Mouse (Mus musculus) spleen, adult 2 months (tissue): ENCODE measurements around the gene Mtg1. TPM values are rescaled to one million over a fixed set of nuclear protein-coding genes. Genes with fewer than 3 reads are reported as not detected.

ENCODE experiments used
- DNase-seq, 2 experiments: peaks; one replicate each; pipeline versions ENCODE4 v3.0.0 to v3.0.0-alpha.2; 2012 to 2021; ENCODE audit warnings: low spot score in 2 of 2, low read depth in 1 of 2
- H3K27ac ChIP-seq: fragments of 200-500 bp; 2 replicates; pipeline ENCODE4 v1.5.1; 2012; ENCODE audit warnings: low read length, inconsistent platforms; ENCODE audit not compliant: insufficient read depth
- H3K27me3 ChIP-seq: fragments of 200-500 bp; 2 replicates; pipeline ENCODE4 v1.6.1; 2012; ENCODE audit warnings: mild to moderate bottlenecking, moderate library complexity, low read length, inconsistent platforms; ENCODE audit not compliant: control insufficient read depth, insufficient read depth
- H3K36me3 ChIP-seq: fragments of 200-500 bp; 2 replicates; pipeline ENCODE4 v1.6.1; 2012; ENCODE audit warnings: mild to moderate bottlenecking, low read length, inconsistent platforms; ENCODE audit not compliant: control insufficient read depth, insufficient read depth
- H3K4me1 ChIP-seq: fragments of 200-500 bp; 2 replicates; pipeline ENCODE4 v1.6.1; 2011; ENCODE audit warnings: inconsistent platforms; ENCODE audit not compliant: control insufficient read depth, insufficient read depth, insufficient read length
- H3K4me3 ChIP-seq: fragments of 200-500 bp; 2 replicates; pipeline ENCODE4 v1.5.1; 2011; ENCODE audit warnings: mild to moderate bottlenecking, inconsistent platforms; ENCODE audit not compliant: insufficient read depth, insufficient read length; ENCODE audit errors: extremely low read depth
- CTCF ChIP-seq: fragments of 200-500 bp; IDR thresholded peaks from 2 replicates; pipeline ENCODE4 v1.5.1; 2011; ENCODE audit warnings: mild to moderate bottlenecking, inconsistent platforms; ENCODE audit not compliant: insufficient read depth, insufficient read length, insufficient replicate concordance; ENCODE audit errors: extremely low read depth
- POLR2A ChIP-seq: fragments of 200-500 bp; IDR thresholded peaks from 2 replicates; pipeline ENCODE4 v1.6.1; 2011; ENCODE audit warnings: low read depth, low read length, inconsistent platforms
- WGBS: fragments of 180-500 bp; shearing (Covaris S2); methylation state at CpG from one replicate; pipeline ENCODE4 v1.1.7; 2018; 5-methylcytosine and 5-hydroxymethylcytosine counted together
- polyA plus RNA-seq: library from polyadenylated mRNA; depleted of rRNA; stranded (reverse); fragments of >200 nt; gene quantifications from 2 replicates; pipeline ENCODE4 v1.2.3, GENCODE M21; 2012; rRNA removed

Mtg1 gene
- polyA plus RNA-seq, 1 experiment: 20.5 TPM

DNA sequence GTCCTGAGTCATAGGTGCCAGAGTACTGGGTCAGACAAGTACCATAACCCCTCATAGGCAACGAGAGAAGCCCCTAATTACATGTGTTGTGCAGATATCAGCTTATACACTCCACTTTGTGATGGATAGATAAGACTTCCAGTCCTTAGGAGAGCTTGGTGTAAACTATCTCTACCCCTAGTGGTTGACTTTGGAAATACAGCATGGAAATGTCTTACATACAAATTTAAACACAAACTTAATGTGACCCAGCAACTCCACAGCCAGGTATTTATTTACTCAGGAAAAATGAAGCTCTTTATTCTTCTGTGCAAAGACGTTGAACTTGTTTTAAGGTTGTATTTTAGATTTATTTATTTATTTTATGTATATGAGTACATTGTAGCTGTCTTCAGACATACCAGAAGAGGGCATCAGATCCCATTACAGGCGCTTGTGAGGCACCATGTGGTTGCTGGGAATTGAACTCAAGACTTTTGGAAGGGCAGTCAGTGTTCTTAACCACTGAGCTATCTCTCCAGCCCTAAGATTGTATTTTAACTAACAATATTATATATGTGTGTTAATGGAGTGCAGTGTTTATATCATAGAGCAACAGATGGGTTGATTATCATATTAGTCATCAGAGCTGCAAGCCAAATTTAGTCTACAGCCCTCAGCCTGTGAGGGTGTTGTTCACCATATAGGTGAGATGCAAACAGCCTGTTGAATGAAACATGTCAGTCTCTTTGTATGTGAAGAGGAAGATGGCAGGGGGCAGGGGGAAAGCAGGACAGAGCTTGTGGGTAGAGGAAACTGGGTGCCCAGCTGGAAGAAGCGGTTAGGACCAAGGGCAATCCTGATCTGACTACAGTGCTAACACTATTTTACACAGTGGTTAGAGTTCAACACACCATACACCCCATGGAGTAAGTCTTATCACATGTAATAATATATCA is 51.3 kb downstream of the Mtg1 start:
- TF ChIP-seq POLR2A (no peak), CTCF (no peak)
- Histone ChIP-seq H3K4me3 (no peak overlapping the region), H3K27me3 (no peaks in the 10 kb centered on the region), H3K36me3 (no peaks in the 10 kb centered on the region), H3K27ac (no peak overlapping the region), H3K4me1 (no peaks in the 10 kb centered on the region)
- WGBS: 56% methylated on average over 4 of the region's 4 CpGs
- DNase-seq: no peak

DNA sequence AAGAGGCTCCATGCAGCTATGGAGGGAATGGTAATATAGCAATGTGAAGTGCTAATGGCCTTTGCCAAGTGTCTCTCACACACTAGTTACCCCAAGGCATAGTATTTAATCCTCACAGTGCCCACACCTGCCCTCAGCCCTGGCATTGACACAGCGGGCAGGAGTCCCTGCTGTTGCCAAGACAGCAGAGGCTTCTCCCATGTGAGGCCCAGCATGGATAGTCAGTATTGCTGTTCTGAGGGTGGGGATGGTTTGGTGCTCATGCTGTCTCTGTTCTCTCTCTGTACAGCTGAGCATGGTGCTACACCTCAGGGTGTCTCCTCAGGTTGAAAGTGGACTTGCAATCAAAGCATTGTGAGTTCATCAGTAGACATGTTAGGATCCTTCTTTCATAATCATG is 53.1 kb downstream of the Mtg1 start:
- Histone ChIP-seq H3K27me3 (no peaks in the 10 kb centered on the region), H3K4me1 (no peaks in the 10 kb centered on the region), H3K36me3 (no peaks in the 10 kb centered on the region), H3K4me3 (no peak overlapping the region), H3K27ac (no peak overlapping the region)
- 96% methylated on average over 1 of the region's 1 CpGs for WGBS
- no peak for TF ChIP-seq CTCF
- no peak for TF ChIP-seq POLR2A
- no peak for DNase-seq

DNA sequence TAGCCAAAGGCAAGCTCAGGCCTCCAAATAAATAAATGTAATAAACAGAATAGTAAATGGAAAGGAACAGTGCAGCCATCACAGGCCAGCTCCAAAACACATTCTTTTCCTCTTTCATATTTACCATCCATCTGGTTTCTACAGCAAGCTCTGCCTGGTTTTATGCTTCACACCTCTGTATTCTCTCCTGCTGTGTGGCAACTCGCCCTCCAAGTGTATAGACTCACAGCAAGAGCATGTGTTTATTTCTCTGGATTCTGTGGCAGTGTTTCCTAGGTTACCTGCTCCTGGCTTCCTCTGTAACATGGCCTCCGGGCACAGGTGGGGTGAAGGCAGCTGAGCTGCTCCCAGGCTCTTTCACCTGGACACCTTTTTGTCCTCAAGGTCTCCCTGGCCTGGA is 55.1 kb downstream of the Mtg1 start:
- H3K27me3 ChIP-seq: no peaks in the 10 kb centered on the region
- H3K36me3 ChIP-seq: no peaks in the 10 kb centered on the region
- H3K27ac ChIP-seq: peak overlapping the region; percentile 33; the same call in 1 of the 2 replicates
- no peak overlapping the region for H3K4me3 ChIP-seq
- TF ChIP-seq CTCF (no peak), POLR2A (no peak)
- H3K4me1 ChIP-seq: no peaks in the 10 kb centered on the region
- DNase-seq: no peak
- WGBS: 55% methylated on average over 2 of the region's 2 CpGs

DNA sequence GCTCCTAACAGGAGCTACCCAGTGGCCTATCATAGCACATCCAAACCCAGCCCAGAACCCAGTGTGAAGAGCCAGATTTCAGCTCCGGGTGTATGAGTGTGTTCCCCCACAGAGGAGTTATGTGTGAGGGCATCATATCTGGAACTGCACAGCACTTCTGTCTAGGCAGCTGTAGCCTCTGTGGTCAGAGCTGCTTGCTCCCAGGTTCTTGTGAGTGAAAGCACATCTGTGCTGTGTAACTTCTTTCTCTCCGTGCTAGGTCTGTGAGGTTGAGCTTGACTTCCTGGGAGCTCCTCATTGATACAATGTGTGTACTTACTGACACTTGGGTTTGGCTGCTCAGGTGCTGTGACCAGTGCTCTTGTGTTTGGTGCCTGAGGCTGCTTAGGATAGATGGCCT is 55.5 kb downstream of the Mtg1 start:
- TF ChIP-seq CTCF (no peak), POLR2A (no peak)
- H3K36me3 ChIP-seq: no peaks in the 10 kb centered on the region
- H3K4me1 ChIP-seq: no peaks in the 10 kb centered on the region
- 54% methylated on average over 2 of the region's 2 CpGs for WGBS
- H3K27me3 ChIP-seq: no peaks in the 10 kb centered on the region
- peak overlapping the region; percentile 33 for H3K27ac ChIP-seq
- no peak for DNase-seq
- no peak overlapping the region for H3K4me3 ChIP-seq

DNA sequence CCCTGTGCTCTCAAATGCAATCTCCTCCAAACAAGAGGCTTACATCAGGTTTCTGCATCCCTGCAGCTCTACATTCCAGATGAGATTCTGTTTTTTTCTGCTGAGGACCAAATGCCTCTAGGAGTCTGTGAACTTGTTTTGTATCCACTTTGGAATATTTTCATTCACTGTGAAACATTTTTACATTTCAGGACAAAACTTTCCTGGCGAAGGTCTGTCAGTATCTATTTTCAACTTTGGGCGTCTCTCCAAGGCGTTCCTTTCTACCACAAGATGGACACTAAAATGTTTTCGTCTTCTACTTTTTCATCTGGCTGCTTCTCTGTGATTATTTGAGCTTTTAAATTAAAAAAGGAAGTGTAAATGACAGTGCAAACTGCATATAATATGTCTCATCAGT is 56.7 kb downstream of the Mtg1 start:
- H3K27me3 ChIP-seq: no peaks in the 10 kb centered on the region
- no peaks in the 10 kb centered on the region for H3K36me3 ChIP-seq
- no peak overlapping the region for H3K4me3 ChIP-seq
- H3K27ac ChIP-seq: no peak overlapping the region
- H3K4me1 ChIP-seq: no peaks in the 10 kb centered on the region
- WGBS: 82% methylated on average over 4 of the region's 4 CpGs
- TF ChIP-seq CTCF: no peak
- TF ChIP-seq POLR2A: no peak
- DNase-seq: no peak

DNA sequence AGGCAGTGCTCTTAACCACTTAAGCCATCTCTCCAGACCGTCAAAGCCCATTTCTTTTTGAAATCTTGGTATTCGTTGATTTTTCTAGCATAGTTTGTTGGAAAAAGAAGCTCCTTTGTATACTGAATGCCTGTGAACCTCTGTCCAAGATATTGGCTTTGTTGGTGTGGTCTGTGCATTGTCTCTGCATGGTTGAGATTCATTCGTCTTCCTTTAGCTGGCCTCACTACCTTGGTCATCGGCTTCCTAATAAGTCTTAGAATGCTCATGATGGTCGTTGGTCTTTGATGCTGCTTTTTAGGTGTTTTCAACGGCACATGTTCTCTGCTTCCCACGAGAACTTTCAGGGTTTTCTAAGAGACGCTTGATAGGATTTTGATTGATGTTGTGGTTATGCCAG is 58.6 kb downstream of the Mtg1 start:
- Histone ChIP-seq H3K36me3 (no peaks in the 10 kb centered on the region), H3K4me3 (no peak overlapping the region), H3K27me3 (no peaks in the 10 kb centered on the region), H3K27ac (no peak overlapping the region), H3K4me1 (no peaks in the 10 kb centered on the region)
- DNase-seq: no peak
- 70% methylated on average over 8 of the region's 8 CpGs for WGBS
- TF ChIP-seq POLR2A (no peak), CTCF (no peak)

Other genes starting within 250 kb of the Mtg1 start
- 0.08 and 0.16 TPM in 2 replicates for gene Kndc1, start 242.9 kb upstream of the Mtg1 start, polyA plus RNA-seq
- gene Utf1, start 193.8 kb upstream of the Mtg1 start, polyA plus RNA-seq: 1.1 and 2.3 TPM in 2 replicates
- gene 6430531B16Rik, start 158.8 kb upstream of the Mtg1 start, polyA plus RNA-seq: 0.14 and 0.22 TPM in 2 replicates
- gene Adam8, start 145.0 kb upstream of the Mtg1 start, polyA plus RNA-seq: 23.2 and 26.2 TPM in 2 replicates
- gene Zfp511, start 101.2 kb upstream of the Mtg1 start, polyA plus RNA-seq: 43.3 and 95.2 TPM in 2 replicates
- 16.3 and 17.5 TPM in 2 replicates for gene Tubgcp2, start 100.9 kb upstream of the Mtg1 start, polyA plus RNA-seq
- not detected in 2 replicates for gene Msx3, start 88.5 kb upstream of the Mtg1 start, polyA plus RNA-seq
- not detected in 2 replicates for gene Caly, start 55.0 kb upstream of the Mtg1 start, polyA plus RNA-seq
- gene Prap1, start 44.2 kb upstream of the Mtg1 start, polyA plus RNA-seq: not detected in 2 replicates
- 9.4 and 10.9 TPM in 2 replicates for gene Fuom, start 35.1 kb upstream of the Mtg1 start, polyA plus RNA-seq
- gene Paox, start 21.8 kb upstream of the Mtg1 start, polyA plus RNA-seq: 8.7 and 9.9 TPM in 2 replicates
- gene Echs1, start 21.1 kb upstream of the Mtg1 start, polyA plus RNA-seq: 24.5 and 29.5 TPM in 2 replicates
- gene Sprn, start 17.3 kb downstream of the Mtg1 start, polyA plus RNA-seq: 0.04 and 0.08 TPM in 2 replicates
- gene Olfr522, start 27.2 kb downstream of the Mtg1 start, polyA plus RNA-seq: not detected in 2 replicates
- 0.12 TPM in 1 of 2 replicates, not detected in the other for gene Olfr523, start 35.7 kb downstream of the Mtg1 start, polyA plus RNA-seq
- gene Olfr524, start 68.4 kb downstream of the Mtg1 start, polyA plus RNA-seq: 0.01 and 0.07 TPM in 2 replicates
- gene Cd163l1, start 80.7 kb downstream of the Mtg1 start, polyA plus RNA-seq: 1.3 and 2.1 TPM in 2 replicates
- gene 5830411N06Rik, start 109.7 kb downstream of the Mtg1 start, polyA plus RNA-seq: 0.99 and 1.9 TPM in 2 replicates
- gene Olfr525, start 183.3 kb downstream of the Mtg1 start, polyA plus RNA-seq: not detected in 2 replicates
- gene Olfr527, start 196.5 kb downstream of the Mtg1 start, polyA plus RNA-seq: not detected in 2 replicates
- gene Olfr60, start 224.1 kb downstream of the Mtg1 start, polyA plus RNA-seq: 0.27 and 0.40 TPM in 2 replicates
- gene Olfr530, start 238.8 kb downstream of the Mtg1 start, polyA plus RNA-seq: 0.08 TPM in 1 of 2 replicates, not detected in the other